Mouse (Mus musculus): ENCODE data around the gene Top3b.

Gene Top3b

DNA sequence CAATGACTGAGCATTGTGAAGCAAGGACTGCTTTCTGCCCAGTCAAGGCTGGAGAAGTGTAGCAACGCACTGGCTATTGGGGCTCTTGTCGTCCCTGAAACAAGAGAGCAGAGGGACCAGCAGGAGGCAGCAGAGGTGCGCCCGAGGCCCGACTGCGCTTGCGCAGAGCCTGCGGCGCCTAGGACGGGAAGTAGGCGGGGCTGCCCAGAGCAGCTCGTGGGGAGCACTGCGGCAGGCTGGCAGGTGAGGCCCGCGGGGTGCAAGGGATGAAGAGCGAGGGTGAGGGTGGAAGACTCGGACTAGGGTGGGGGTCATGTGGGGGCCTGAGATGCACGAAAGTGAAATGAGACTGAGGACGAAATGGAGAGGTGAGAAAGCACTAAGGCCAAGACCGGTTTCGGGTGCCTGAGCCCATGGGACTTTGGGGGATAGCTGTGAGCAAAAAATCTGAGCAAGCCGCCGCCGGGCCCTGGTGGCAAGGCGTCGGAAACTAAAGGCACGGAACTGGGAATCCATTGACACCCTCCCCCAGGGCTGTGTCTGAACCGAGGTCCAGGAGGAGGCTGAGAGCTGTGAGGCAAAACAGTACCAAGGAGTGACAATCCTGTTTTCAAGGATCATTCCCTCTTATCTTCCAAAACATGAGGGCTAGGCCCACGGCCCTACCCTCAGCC is 26.0 kb downstream of the Top3b start, which contains the start of gene Ppm1f:
Gene Ppm1f, plus strand, starts transcription at position 88 of the 674 bp plus-strand sequence.
- DNase-seq (ENCODE audit: low read depth, low spot score): peak; percentile 94

- DNase-seq (ENCODE audit: low read depth, low spot score): no peak
Measured at GRCm38 (mm10) chr16:16897056-16897584, 26.6 kb downstream of the Top3b start.

- no peak for DNase-seq (ENCODE audit: low read depth, low spot score)
Measured at GRCm38 (mm10) chr16:16902329-16902728, 31.8 kb downstream of the Top3b start.

DNA sequence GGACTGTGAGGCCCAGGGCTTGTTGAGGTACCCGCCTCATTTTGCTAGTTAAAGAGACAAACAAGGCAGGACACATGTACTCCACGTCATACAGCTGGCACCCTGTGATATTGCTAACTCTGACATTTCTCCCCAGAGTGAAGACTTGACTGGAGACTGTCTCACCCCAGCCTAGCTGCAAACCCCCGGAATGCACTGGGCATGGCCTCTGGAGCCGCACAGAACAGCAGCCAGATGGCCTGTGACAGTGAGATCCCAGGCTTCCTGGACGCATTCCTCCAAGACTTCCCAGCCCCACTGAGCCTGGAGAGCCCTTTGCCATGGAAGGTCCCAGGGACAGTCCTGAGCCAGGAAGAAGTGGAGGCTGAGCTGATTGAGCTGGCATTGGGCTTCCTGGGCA is 32.7 kb downstream of the Top3b start:
- DNase-seq (ENCODE audit: low read depth, low spot score): no peak

- peak; percentile 91 for DNase-seq (ENCODE audit: low read depth, low spot score)
Measured at GRCm38 (mm10) chr16:16907799-16908198, 37.3 kb downstream of the Top3b start.

GRCm38 (mm10) chr16:16911641-16912597 is 41.4 kb downstream of the Top3b start:
- DNase-seq (ENCODE audit: low read depth, low spot score): peak; percentile 97

DNA sequence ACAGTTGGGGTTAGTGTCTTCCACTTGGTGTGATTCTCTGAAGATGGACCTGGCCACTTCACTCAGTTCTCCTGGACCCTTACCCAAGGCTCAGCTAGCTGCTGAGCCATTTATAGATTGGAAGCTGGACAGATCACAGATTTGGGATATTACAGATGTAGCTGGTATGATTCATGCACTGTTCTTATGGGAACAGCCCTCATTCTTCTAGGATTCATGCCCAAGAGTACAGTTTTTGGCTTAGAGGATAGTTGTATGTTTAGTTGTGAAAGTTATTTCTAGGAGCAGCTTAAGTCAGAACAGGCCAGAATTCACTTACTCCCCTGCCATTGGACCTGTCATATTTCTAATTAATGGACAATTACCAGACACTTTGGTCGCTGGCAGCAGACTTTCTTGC is 42.9 kb downstream of the Top3b start:
- no peak for DNase-seq (ENCODE audit: low read depth, low spot score)

- DNase-seq (ENCODE audit: low read depth, low spot score): no peak
Measured at GRCm38 (mm10) chr16:16918441-16919117, 48.0 kb downstream of the Top3b start.

DNA sequence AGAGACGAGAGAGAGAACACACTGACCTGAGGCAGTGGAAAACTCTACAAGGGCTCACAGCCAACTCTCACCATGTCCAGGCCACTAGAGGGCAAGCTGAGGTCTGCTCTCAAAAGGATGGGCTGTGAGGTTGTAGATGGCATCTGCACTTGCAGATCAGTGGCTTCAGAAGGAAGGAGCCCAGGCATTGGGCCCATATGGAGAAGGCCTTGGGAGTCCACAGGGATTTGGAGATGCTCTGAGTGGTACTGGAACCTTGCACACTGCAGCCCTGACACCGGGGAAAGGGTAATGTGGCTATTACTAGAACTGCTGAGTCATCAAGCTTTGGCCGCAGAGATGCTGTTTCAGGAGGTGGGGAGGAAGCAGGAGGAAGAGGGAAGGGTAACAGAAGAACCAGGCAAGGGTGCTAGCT is 50.5 kb downstream of the Top3b start:
- peak; percentile 59 for DNase-seq (ENCODE audit: low read depth, low spot score)

GRCm38 (mm10) chr16:16924481-16924880 is 53.9 kb downstream of the Top3b start:
- no peak for DNase-seq (ENCODE audit: low read depth, low spot score)

DNA sequence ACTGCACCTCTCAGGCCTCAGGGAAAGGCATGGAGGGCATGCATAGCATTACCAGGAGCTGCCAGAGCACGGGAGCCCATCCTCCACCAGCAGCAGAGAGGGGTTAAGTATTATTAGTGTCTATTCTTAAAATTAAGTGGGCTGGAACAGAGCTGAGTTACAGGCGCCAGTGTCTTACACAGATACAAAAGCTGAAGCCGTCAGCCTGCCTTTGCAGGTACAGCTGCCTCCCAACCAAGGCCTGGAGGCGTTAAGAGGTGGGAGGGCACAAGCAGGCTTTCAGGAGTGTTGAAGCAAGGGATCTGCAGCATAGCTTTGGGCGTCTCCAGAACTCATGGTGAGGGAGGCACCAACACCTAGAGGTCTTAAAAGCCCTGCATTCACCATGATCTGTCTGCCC is 56.0 kb downstream of the Top3b start:
- DNase-seq (ENCODE audit: low read depth, low spot score): no peak

DNA sequence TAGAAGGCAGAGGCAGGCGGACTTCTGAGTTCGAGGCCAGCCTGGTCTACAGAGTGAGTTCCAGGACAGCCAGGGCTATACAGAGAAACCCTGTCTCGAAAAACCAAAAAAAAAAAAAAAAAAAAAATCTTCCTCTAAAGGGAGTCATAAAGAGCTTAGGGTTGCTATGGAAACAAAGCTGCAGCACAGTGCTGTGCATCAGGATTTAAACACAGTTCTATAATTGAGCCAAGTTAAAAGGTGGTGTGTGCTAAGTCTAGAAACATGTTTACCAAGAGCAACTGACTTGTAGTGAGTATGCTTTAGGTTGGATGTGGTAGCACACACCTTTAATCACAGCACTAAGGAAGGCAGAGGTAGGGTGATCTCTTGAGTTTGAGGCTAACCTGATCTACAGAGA is 58.4 kb downstream of the Top3b start:
- DNase-seq (ENCODE audit: low read depth, low spot score): peak; percentile 43

GRCm38 (mm10) chr16:16930326-16930725 is 59.8 kb downstream of the Top3b start:
- DNase-seq (ENCODE audit: low read depth, low spot score): no peak

DNA sequence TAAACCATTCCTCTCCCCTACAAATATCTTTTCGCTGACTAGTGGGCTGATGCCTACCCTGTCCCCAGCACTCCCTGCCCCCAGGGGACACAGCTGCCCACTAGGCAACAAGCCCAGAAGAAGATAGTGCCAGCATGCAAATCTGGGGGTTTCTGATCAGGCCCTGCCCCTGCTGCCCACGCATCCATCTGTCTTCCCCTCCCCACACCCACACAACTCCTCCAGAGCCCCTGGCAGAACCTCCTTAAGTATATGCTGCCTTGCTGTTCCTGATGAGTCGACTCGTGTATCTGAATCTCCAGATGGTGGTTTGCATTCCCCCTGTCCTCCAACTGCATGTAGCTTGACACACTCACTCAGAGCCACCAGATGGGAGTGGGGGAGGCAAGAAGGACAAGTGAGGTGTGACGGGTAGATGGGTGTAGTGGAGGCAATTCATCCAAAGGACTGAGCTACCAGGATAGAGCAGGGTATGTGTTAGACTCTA is 60.3 kb downstream of the Top3b start:
- no peak for DNase-seq (ENCODE audit: low read depth, low spot score)

DNA sequence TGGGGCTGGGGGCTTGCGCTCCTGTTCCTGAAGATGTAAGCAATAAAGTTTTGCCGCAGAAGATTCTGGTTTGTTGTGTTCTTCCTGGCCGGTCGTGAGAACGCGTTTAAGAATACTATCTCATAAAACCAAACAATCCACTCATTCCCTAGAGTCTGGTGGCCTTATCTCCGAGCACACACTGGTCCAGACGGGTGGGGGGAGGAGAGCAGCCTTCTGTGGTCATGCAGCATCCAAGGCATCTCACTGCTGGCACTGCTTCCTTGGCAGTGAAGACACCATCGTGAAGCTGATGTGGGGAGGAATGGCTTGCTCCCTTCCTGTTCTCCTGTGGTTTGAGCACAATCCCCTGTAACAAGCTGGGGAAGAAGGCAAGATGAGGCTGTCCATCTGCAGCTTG is 69.0 kb downstream of the Top3b start:
- DNase-seq (ENCODE audit: low read depth, low spot score): no peak

DNA sequence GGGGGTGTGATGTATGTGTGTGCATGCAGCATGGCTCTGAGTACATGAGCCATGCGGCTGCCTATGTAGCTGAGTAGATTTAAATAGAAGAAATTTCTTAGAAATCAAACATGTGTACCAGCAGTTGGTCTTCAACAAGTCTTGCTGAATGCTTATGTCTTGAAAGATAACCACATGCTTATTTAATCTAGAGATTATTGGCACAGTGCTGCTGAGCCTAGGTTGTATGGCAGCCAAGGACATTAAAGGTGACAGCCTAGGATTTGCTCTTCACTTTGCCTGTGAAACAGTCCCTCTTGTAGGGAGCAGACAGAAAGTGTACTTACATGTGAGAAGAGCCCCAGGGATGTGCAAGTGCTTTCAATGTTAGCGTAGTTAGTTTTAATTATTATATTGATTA is 70.5 kb downstream of the Top3b start:
- no peak for DNase-seq (ENCODE audit: low read depth, low spot score)
